Mouse (Mus musculus) urinary bladder, adult 18-20 months (tissue): ENCODE measurements at regions not wholly inside any gene's neighbourhood (a gene's known extent, or its start where the extent isn't known, plus 50 kb on each side); places are given as distances from the start of the nearest gene placed in this dataset.
"Not testable (repeated sequence)": the region's sequence is repeated elsewhere in the genome, so short reads cannot be mapped to it uniquely, and the experiment has no call there.

Source experiments
- DNase-seq, 2 experiments: peaks; one replicate each; pipeline ENCODE4 v3.0.0; 2022; ENCODE audit warnings: low spot score in 2 of 2, mixed read lengths in 2 of 2

DNA sequence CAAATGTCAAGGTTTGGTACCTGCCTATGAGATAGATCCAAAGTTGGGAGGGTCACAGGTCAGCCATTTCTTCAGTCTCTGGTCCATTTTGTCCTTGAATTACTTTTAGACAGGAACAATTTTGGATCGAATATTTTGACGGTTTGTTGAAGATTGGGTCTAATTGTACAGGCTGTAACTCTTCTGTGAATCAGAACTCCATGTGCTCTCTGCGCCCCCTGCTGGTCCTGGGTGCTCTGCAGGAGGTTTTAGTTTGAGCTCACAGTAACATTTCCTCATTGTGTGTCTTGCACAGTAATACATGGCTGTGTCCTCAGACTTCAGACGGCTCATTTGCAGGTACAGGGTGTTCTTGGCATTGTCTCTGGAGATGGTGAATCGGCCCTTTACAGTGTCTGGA is 158.1 kb downstream of the Adam6a start:
- not testable (repeated sequence) for DNase-seq

DNA sequence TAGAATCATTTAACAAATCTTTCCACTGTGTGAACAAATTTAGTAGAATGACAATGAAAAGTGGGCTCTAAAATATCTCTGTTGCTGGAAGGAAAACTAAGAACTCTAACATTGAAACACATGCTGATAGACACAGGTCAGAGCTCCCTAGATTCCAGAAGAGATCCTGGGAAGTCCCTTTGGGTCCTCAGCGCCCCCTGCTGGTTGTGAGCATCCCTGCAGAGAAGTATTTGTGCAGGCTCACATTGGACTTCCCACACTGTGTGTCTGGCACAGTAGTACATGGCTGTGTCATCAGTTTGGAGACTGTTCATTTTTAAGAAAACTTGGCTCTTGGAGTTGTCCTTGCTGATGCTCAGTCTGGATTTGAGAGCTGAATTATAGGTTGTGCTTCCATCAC is 172.7 kb downstream of the Adam6a start:
- peak in 1 of 2 experiments; percentile 6 for DNase-seq

GRCm38 (mm10) chr12:113735847-113736246 is 192.1 kb downstream of the Adam6a start:
- DNase-seq, result peak in 1 of 2 experiments; percentile 1

GRCm38 (mm10) chr12:113746277-113746676 is 202.6 kb downstream of the Adam6a start:
- no peak for DNase-seq

- no peak for DNase-seq
These were observed 204.3 kb downstream of the Adam6a start for GRCm38 (mm10) chr12:113747987-113748386.

GRCm38 (mm10) chr12:113769587-113769986 is 225.9 kb downstream of the Adam6a start:
- no peak for DNase-seq

DNA sequence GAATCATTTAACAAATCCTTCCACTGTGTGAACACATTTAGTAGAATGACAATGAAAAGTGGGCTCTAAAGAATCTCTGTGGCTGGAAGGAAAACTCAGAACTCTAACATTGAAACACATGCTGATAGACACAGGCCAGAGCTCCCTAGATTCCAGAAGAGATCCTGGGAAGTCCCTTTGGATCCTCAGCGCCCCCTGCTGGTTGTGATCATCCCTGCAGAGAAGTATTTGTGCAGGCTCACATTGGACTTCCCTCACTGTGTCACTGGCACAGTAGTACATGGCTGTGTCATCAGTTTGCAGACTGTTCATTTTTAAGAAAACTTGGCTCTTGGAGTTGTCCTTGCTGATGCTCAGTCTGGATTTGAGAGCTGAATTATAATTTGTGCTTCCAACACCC is 252.2 kb downstream of the Adam6a start:
- DNase-seq, result not testable (repeated sequence)

DNA sequence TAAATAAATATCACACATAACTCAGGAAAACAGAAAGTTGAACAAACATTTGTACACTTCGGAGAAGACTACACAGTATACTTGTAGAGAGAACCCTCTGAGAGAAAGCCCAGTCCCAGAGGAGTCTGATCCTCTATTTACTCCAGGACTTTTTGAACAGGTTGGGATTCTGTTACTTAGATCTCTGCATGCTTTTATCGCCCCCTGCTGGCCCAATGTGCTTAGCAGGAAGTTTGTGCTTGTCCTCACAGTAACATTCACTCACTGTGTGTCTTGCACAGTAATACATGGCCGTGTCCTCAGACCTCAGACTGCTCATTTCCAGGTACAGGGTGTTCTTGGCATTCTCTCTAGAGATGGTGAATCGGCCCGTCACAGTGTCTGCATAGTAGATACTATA is 282.7 kb downstream of the Adam6a start:
- no peak for DNase-seq

- peak in 1 of 2 experiments; percentile 22 for DNase-seq
These were observed 315.2 kb downstream of the Adam6a start for GRCm38 (mm10) chr12:113858893-113859292.

- no peak for DNase-seq
These were observed 335.1 kb downstream of the Adam6a start for GRCm38 (mm10) chr12:113878826-113879225.

- no peak for DNase-seq
These were observed 352.4 kb downstream of the Adam6a start for GRCm38 (mm10) chr12:113896152-113896551.

- no peak for DNase-seq
These were observed 362.8 kb downstream of the Adam6a start for GRCm38 (mm10) chr12:113906459-113906858.

- DNase-seq, result no peak
These were observed 364.0 kb downstream of the Adam6a start for GRCm38 (mm10) chr12:113907751-113908150.

DNA sequence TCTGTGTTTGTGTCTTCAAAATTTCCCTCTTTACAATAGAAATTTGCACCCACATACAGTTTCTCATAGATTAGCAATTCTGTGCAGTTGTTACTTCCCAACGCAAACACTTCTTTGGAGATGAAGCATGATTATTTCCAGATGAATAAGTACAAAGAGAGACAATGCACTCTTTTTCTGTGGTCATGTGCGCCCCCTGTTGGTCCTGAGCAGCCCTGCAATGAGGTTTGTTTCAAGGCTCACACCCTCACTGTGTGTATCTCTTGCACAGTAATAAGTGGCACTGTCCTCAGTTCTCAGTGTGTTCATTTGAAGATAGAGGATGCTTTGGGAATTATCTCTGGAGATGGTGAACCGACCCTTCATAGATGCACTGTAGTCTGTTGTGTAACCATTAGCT is 368.1 kb downstream of the Adam6a start:
- DNase-seq, result no peak

- no peak for DNase-seq
These were observed 397.0 kb downstream of the Adam6a start for GRCm38 (mm10) chr12:113940721-113941120.

DNA sequence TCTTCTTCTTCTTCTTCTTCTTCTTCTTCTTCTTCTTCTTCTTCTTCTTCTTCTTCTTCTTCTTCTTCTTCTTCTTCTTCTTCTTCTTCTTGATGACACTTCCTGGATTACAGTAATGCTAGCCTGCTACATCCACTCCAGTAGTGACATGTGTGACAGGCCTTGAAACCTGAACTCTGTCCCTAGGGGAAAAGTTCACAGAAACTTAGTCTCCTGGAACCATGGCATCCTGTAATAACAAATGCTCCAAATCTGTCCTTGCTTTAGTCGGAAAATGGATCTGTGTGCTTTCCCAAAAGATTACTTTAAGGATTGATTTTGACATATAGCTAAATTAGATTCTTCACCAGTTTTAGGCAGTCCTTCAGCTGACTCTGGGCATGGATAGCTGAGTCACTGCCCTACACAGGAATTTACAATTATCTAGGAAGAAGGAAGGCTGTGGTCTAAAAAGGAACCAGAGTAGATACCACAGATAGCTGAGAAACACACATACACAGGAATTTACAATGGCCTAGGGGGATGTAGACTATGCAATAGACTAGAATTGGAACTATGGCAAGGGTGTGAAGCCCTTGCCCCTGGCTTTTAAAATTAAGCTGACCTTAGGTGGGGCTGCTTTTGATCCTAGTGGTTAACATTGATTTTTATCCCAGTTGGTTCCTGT is 400.1 kb downstream of the Adam6a start:
- DNase-seq, result not testable (repeated sequence)

DNA sequence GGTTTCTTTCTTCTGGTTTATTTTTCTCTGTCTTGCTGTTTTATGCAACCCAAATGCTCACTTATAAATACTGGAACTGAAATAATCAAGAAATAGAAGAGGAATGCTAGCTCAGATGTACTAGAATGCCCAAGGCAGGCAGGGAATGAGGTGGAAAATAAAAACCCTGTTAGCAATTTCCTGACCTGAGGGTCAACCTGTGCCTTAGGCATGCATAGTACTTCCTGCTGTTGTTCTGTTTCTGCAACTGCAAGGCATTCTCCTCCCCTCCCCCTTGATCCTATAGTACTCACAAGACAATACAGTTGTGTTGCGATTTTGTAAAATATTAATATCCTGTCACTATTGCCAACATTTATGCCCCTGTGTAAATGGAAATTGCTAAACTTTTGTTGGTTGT is 402.1 kb downstream of the Adam6a start:
- not testable (repeated sequence) for DNase-seq

GRCm38 (mm10) chr12:113948017-113948416 is 404.3 kb downstream of the Adam6a start:
- not testable (repeated sequence) for DNase-seq

DNA sequence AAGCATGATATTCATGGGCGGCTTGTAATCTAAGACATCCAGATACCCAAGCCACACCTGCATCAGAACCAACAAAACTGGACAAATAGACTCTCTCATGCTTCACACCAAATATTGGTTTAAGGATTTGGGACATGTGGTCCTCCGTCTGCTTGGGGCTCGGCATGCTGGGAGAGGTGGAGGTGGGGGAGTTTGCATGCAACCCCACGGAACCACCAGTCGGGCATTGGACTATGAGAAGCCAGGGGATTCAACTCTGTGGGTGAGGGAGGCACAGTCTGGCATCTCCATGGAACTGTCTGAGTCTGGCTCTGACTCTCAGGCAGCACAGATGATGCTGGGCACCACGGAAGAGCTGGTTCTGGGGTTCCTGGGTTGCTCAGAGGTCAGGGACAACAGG is 430.6 kb downstream of the Adam6a start:
- no peak for DNase-seq

GRCm38 (mm10) chr12:113981613-113982012 is 437.9 kb downstream of the Adam6a start:
- peak; percentile 29 to 76 for DNase-seq

GRCm38 (mm10) chr12:113987233-113987990 is 443.7 kb downstream of the Adam6a start:
- DNase-seq, result no peak

DNA sequence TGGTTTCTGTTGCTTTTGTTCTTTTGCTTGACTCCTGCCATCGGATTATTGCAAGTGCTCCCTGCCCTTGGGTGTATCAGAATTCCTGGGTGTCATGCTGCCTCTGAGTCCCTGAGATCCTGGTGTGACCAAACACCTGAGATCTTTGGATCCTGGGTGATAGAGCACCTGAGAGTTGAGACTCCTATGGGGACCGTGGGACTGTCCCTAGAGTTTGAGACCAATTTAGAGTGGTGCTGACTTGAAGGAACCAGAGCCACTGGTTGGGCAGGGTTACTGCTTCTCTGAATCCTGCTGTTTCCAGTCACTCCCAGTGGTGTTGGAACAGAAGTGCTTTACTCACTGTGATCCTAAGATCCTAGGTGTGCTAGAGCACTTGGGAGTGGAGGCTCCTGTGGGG is 448.7 kb downstream of the Adam6a start:
- no peak for DNase-seq

DNA sequence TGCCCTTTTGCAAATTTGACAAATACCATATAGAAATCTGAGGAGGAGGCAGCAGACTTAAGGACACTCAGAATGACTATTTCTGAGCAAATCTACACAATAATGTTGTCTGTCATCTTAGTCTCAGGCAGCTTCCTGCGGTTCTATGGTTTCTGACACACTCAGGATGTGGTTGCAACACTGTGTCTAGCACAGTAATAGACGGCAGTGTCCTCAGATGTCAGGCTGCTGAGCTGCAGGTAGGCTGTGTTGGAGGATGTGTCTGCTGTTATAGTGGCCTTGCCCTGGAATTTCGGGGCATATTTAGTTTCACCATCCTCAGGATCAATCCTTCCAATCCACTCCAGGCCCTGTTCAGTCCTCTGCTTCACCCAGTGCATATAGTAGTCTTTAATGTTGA is 450.6 kb downstream of the Adam6a start:
- not testable (repeated sequence) for DNase-seq
